Mouse (Mus musculus): ENCODE measurements around the gene Resp18.

DNA sequence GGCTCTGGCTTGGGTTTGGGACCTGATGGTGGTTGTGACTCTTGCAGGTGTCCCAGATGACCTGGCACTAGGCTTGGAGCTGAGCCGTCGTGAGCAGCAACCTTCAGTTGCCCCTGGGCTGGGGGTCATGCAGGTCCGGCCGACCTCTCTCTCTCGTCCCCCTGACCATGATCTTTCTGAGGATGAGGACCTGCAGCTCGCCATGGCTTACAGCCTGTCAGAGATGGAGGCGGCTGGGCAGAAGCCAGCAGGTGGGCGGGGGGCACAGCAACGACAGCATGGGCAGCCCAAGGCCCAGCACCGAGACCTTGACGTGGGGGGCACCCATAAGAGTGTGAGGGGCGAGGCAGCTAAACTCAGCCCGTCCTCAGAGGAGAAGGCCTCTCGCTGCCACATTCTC lies 34.8 kb downstream of the Resp18 start:
- TF ChIP-seq CTCF (conservative IDR thresholded peaks at IDR 0.05 in 1 of 2, IDR thresholded peaks at IDR 0.05 in 1 of 2; ENCODE audit: low read depth in 2 of 2, low read length in 2 of 2) (no peak), POLR2A (IDR thresholded peaks at IDR 0.05; ENCODE audit: low read depth, low read length) (no peak), HCFC1 (IDR thresholded peaks at IDR 0.05; ENCODE audit: low read depth, low read length) (no peak), RAD21 (IDR thresholded peaks at IDR 0.05; ENCODE audit: low read depth, low read length) (no peak), MAZ (IDR thresholded peaks at IDR 0.05; ENCODE audit: low read depth, low read length) (no peak), CHD2 (IDR thresholded peaks at IDR 0.05; ENCODE audit: low read length) (no peak), GABPA (IDR thresholded peaks at IDR 0.05; ENCODE audit: insufficient replicate concordance, low read depth, low read length) (no peak), SMC3 (IDR thresholded peaks at IDR 0.05; ENCODE audit: low read depth, low read length) (no peak), TCF12 (IDR thresholded peaks at IDR 0.05; ENCODE audit: low read depth, low read length) (no peak), UBTF (IDR thresholded peaks at IDR 0.05; ENCODE audit: low read depth, low read length) (no peak), USF2 (conservative IDR thresholded peaks at IDR 0.05; ENCODE audit: low read depth, low read length) (no peak)

All from CH12.LX (cell line).